Mouse (Mus musculus) small intestine, adult 2 months (tissue): ENCODE data around the gene E430018J23Rik. TPM values are rescaled to one million over a fixed set of nuclear protein-coding genes. Genes with fewer than 3 reads are reported as not detected.
"Not testable (repeated sequence)": the region's sequence is repeated elsewhere in the genome, so short reads cannot be mapped to it uniquely, and the experiment has no call there.

ENCODE experiments used
- H3K27ac ChIP-seq: fragments of 200-500 bp; 2 replicates; pipeline ENCODE4 v1.5.1; 2012; ENCODE audit warnings: low read depth, low read length, control low read depth, inconsistent platforms; ENCODE audit not compliant: insufficient read depth
- H3K27me3 ChIP-seq: fragments of 200-500 bp; 2 replicates; pipeline ENCODE4 v1.6.1; 2012; ENCODE audit warnings: mild to moderate bottlenecking, moderate library complexity, low read length, inconsistent platforms; ENCODE audit not compliant: control insufficient read depth, insufficient read depth
- H3K36me3 ChIP-seq: fragments of 200-500 bp; 2 replicates; pipeline ENCODE4 v1.6.1; 2012; ENCODE audit warnings: mild to moderate bottlenecking, low read length, control low read depth, inconsistent platforms; ENCODE audit not compliant: control insufficient read depth, insufficient read depth
- H3K4me1 ChIP-seq: fragments of 200-500 bp; 2 replicates; pipeline ENCODE4 v1.6.1; 2012; ENCODE audit warnings: low read length, inconsistent platforms, mixed read lengths; ENCODE audit not compliant: control insufficient read depth, insufficient read depth, insufficient read length
- H3K4me3 ChIP-seq: fragments of 200-500 bp; 2 replicates; pipeline ENCODE4 v1.5.1; 2012; ENCODE audit warnings: low read depth, mild to moderate bottlenecking, control low read depth, inconsistent platforms, low read length, moderate library complexity
- CTCF ChIP-seq: fragments of 200-500 bp; IDR thresholded peaks from 2 replicates; pipeline ENCODE4 v1.5.1; 2012; ENCODE audit warnings: low read depth, mild to moderate bottlenecking, control low read depth, inconsistent platforms, low read length, moderate library complexity, mixed read lengths; ENCODE audit not compliant: insufficient replicate concordance, insufficient read length; ENCODE audit errors: extremely low read depth
- POLR2A ChIP-seq: fragments of 200-500 bp; IDR thresholded peaks from 2 replicates; pipeline ENCODE4 v1.6.1; 2012; ENCODE audit warnings: low read depth, mild to moderate bottlenecking, control low read depth, inconsistent platforms, low read length, moderate library complexity
- WGBS: fragments of 180-500 bp; shearing (Covaris S2); methylation state at CpG from one replicate; pipeline ENCODE4 v1.1.7; 2018; 5-methylcytosine and 5-hydroxymethylcytosine counted together
- polyA plus RNA-seq: library from polyadenylated mRNA; depleted of rRNA; stranded (reverse); fragments of >200 nt; gene quantifications from 2 replicates; pipeline ENCODE4 v1.2.3, GENCODE M21; 2012

E430018J23Rik gene
- polyA plus RNA-seq, 1 experiment, result 12.8 TPM

DNA sequence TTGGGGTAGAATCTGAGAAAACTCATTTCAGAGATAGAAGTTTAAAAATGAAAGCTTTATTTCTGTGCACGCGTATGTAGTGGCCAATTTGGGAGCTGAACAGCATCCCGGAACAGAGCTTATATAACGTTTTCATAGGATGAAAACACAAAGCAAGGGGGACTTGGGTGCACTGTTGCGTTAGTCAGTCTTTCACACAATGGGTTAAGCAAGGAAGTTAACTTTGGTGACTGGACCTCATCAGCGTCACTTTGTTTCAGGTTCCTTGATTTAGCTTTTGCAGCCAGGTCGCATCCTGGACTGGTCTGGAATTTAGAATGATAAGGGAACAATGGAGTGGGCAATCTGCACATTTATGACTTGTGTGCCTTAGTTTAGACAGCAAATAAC is 510 bp upstream of the E430018J23Rik start:
- TF ChIP-seq POLR2A (no peak), CTCF (no peak)
- Histone ChIP-seq H3K4me3 (peak overlapping the region; percentile 41), H3K4me1 (peaks cover 11% of the 10 kb centered on the region), H3K27ac (peak overlapping the region; percentile 64), H3K36me3 (peaks cover 8% of the 10 kb centered on the region), H3K27me3 (no peaks in the 10 kb centered on the region)
- WGBS, result 1% methylated on average over 7 of the region's 7 CpGs

DNA sequence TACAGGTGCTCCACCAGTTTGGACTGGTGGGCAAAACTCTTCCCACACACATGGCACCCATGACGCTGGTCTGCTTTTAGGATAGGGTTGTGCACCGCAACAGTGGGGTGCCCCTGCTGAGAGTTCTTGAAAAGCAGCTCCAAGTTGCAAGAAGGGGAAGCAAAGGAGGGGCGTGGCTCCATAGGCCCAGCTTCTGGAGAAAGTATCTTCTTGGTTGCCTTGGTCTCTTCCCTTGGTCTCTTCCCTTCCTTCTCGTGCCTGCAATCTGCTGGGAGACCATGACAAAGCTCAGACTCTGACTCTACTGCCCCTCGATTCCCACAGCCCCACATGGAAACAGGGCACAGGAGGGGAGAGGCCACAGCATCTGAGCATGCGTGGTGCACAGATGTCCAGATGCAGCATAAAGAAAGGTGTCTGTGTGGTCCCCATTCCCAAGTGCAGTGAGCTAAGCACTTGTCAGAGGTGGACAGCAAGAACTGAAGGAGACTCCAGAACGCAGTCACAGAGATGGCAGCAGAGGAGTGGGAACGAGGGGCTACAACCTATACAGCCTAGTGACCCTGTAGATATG is 1.1 kb downstream of the E430018J23Rik start:
- no peaks in the 10 kb centered on the region for H3K27me3 ChIP-seq
- H3K4me3 ChIP-seq, result peak overlapping the region; percentile 87
- TF ChIP-seq POLR2A (no peak), CTCF (no peak)
- H3K27ac ChIP-seq, result no peak overlapping the region
- H3K36me3 ChIP-seq, result peaks cover 8% of the 10 kb centered on the region
- peaks cover 9% of the 10 kb centered on the region; the same call in 1 of the 2 replicates for H3K4me1 ChIP-seq
- 68% methylated on average over 8 of the region's 8 CpGs for WGBS

- no peaks in the 10 kb centered on the region for H3K27me3 ChIP-seq
- no peak overlapping the region for H3K4me3 ChIP-seq
- 97% methylated on average over 16 of the region's 16 CpGs for WGBS
- TF ChIP-seq POLR2A (no peak), CTCF (no peak)
- peaks cover 10% of the 10 kb centered on the region; the same call in 1 of the 2 replicates for H3K4me1 ChIP-seq
- H3K36me3 ChIP-seq, result peaks cover 8% of the 10 kb centered on the region
- H3K27ac ChIP-seq, result no peak overlapping the region
Observed at GRCm38 (mm10) chr7:127391538-127391937, 1.9 kb downstream of the E430018J23Rik start.

GRCm38 (mm10) chr7:127390306-127390705 is 3.1 kb downstream of the E430018J23Rik start:
- WGBS, result 78% methylated on average over 7 of the region's 7 CpGs
- TF ChIP-seq CTCF (no peak), POLR2A (no peak)
- H3K4me1 ChIP-seq, result peaks cover 10% of the 10 kb centered on the region; the same call in 1 of the 2 replicates
- H3K4me3 ChIP-seq, result no peak overlapping the region
- no peaks in the 10 kb centered on the region for H3K27me3 ChIP-seq
- no peak overlapping the region for H3K27ac ChIP-seq
- peaks cover 8% of the 10 kb centered on the region for H3K36me3 ChIP-seq

DNA sequence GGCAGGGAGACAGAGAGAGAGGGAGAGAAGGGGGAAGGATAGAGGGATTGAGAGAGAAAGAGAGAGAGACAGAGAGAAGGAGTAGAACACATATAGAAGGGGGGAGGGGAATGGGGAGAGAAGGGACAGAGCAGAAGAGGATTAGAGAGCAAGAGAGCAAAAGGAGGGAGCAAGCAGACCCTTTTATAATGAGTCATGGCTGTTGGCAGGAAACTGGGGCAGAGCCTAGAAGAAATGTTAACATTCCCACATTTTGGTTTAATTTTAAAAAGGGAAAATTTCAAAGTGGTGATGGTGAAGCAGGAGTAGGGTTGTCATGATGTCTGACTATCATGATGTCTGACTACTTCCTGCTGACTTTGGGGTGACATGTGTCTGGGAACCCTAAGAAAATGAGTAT is 5.2 kb downstream of the E430018J23Rik start:
- H3K27ac ChIP-seq, H3K4me3 ChIP-seq, H3K27me3 ChIP-seq, H3K4me1 ChIP-seq: not testable (repeated sequence)
- peaks cover 11% of the 10 kb centered on the region for H3K36me3 ChIP-seq

DNA sequence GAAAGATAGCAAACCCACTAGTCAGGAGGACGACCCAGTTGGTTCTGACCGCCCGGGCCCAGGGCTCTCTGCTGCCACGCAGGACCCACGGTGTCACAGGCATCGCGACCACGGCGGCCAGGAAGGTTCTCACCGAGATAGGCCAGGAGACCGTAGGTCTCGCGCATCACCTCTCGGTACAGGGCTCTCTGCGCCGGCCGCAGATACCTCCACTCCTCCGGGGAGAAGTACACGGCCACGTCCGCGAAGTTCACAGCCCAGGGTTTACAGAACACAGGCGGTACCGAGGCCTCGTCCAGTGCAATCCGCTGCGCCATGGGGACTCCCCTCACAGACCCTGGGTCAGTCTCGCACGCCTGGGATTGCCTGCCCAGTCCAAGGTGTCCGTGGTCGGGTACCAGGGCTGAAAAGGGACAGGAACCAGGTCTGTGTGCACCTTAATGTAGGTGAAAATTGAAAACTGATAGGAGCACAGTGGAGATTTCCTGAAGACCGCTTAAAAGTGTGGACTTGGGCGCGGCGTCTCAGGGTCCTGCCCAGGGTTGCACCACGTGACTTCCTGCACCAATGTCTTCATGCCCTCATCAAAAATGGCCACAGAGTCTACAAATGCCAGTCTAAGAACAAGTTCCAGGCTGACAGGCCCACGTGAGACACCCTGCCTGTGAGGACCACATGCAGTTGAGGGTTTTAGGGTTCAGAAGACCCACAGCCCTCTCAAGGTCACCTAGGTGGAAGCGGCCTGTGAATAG is 6.6 kb downstream of the E430018J23Rik start, which contains the start of gene 9130019O22Rik:
TSS of gene 9130019O22Rik (minus strand) at position 526 of the 752 bp plus-strand sequence.
- H3K4me3 ChIP-seq, result peak within 1 kb of the TSS; percentile 76
- H3K27ac ChIP-seq, result peak within 1 kb of the TSS; percentile 21; the same call in 1 of the 2 replicates
- TF ChIP-seq CTCF, result no peak
- no peak for TF ChIP-seq POLR2A

GRCm38 (mm10) chr7:127385560-127385959 is 7.9 kb downstream of the E430018J23Rik start:
- not testable (repeated sequence) for H3K27me3 ChIP-seq, H3K4me3 ChIP-seq, H3K27ac ChIP-seq, H3K36me3 ChIP-seq, H3K4me1 ChIP-seq
- 95% methylated on average over 4 of the region's 4 CpGs for WGBS

More for the DNA sequence above, 6.6 kb downstream of the E430018J23Rik start, which contains the start of gene 9130019O22Rik:
- WGBS, result 6% methylated on average over 35 of the region's 38 CpGs
- H3K36me3 ChIP-seq, result peaks cover 13% of the 10 kb centered on the region
- peaks cover 1% of the 10 kb centered on the region; the same call in 1 of the 2 replicates for H3K4me1 ChIP-seq
- no peaks in the 10 kb centered on the region for H3K27me3 ChIP-seq
